Mouse (Mus musculus) heart, embryonic 10.5 days (tissue): ENCODE data around the gene Olfr1472. TPM values are rescaled to one million over a fixed set of nuclear protein-coding genes. Genes with fewer than 3 reads are reported as not detected.
"Not testable (repeated sequence)": the region's sequence is repeated elsewhere in the genome, so short reads cannot be mapped to it uniquely, and the experiment has no call there.

ENCODE experiments used
- DNase-seq: peaks from one replicate; pipeline ENCODE4 v3.0.0-alpha.2; 2017; ENCODE audit warnings: low spot score
- H3K27ac ChIP-seq: fragments of 300-500 bp; sonication (generic); 2 replicates; pipeline ENCODE4 v1.5.1; 2016; ENCODE audit warnings: mild to moderate bottlenecking
- H3K27me3 ChIP-seq: fragments of 300-500 bp; sonication (generic); 2 replicates; pipeline ENCODE4 v1.6.1; 2016; ENCODE audit warnings: mild to moderate bottlenecking; ENCODE audit not compliant: poor library complexity, insufficient read depth, severe bottlenecking
- H3K36me3 ChIP-seq: fragments of 300-500 bp; sonication (generic); 2 replicates; pipeline ENCODE4 v1.6.1; 2016; ENCODE audit warnings: mild to moderate bottlenecking, moderate library complexity
- H3K4me1 ChIP-seq: fragments of 300-500 bp; sonication (generic); 2 replicates; pipeline ENCODE4 v1.6.1; 2016; ENCODE audit warnings: mild to moderate bottlenecking
- H3K4me3 ChIP-seq: fragments of 300-500 bp; sonication (generic); 2 replicates; pipeline ENCODE4 v1.5.1; 2016; ENCODE audit warnings: mild to moderate bottlenecking, moderate library complexity
- H3K9me3 ChIP-seq: fragments of 300-500 bp; sonication (generic); 2 replicates; pipeline ENCODE4 v1.6.1; 2016; ENCODE audit warnings: mild to moderate bottlenecking, moderate library complexity
- WGBS: fragments of 180-500 bp; shearing (Covaris S2); methylation state at CpG from one replicate; pipeline ENCODE4 v1.1.7; 2016; 5-methylcytosine and 5-hydroxymethylcytosine counted together
- polyA plus RNA-seq: library from polyadenylated mRNA; unstranded; fragments of >200 nt; fragmentation: Nextera tagmentation; extraction: Ambion mirVana; gene quantifications from 2 replicates; pipeline ENCODE4 v1.2.1, GENCODE M21; 2016

The Olfr1472 gene
- not detected in 2 replicates for polyA plus RNA-seq

- H3K4me1 ChIP-seq, result no peaks in the 10 kb centered on the region
- no peak for DNase-seq
- no peaks in the 10 kb centered on the region for H3K36me3 ChIP-seq
- no peaks in the 10 kb centered on the region for H3K27me3 ChIP-seq
- 73% methylated on average over 1 of the region's 1 CpGs for WGBS
- H3K27ac ChIP-seq, result no peak within 1 kb of the TSS
- H3K9me3 ChIP-seq, result peaks cover 3% of the 10 kb centered on the region; the same call in 1 of the 2 replicates
- H3K4me3 ChIP-seq, result no peak within 1 kb of the TSS
Measured at GRCm38 (mm10) chr19:13455986-13456385, at the start of gene Olfr1472. TSS of gene Olfr1472 (minus strand) at chr19:13456086.

DNA sequence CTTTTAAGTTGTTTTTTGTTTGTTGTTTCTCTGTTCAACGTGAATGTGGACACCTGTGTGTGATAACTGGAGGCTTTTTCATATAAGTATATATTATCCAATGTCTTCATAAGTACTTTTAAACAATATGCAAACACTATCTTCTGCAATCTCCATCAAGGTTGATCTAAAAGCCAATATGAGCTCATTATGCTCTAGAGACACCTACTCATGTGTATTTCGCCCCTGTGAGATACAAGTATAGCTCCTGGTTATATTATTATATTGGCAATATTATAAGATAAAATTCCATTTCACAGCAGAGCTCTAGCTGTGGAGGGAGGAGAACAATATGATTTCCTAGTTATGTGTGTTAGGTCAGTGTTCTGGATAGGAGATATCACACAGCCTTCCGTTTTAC is 44.4 kb upstream of the Olfr1472 start, which contains the start of gene Olfr1477:
Gene Olfr1477, plus strand, starts transcription at position 301 of the 400 bp plus-strand sequence.
- peaks cover 5% of the 10 kb centered on the region for H3K9me3 ChIP-seq
- WGBS, result 68% methylated on average over 3 of the region's 3 CpGs
- no peak within 1 kb of the TSS for H3K27ac ChIP-seq
- no peak for DNase-seq
- no peak within 1 kb of the TSS for H3K4me3 ChIP-seq
- no peaks in the 10 kb centered on the region for H3K27me3 ChIP-seq
- no peaks in the 10 kb centered on the region for H3K36me3 ChIP-seq
- H3K4me1 ChIP-seq, result no peaks in the 10 kb centered on the region

DNA sequence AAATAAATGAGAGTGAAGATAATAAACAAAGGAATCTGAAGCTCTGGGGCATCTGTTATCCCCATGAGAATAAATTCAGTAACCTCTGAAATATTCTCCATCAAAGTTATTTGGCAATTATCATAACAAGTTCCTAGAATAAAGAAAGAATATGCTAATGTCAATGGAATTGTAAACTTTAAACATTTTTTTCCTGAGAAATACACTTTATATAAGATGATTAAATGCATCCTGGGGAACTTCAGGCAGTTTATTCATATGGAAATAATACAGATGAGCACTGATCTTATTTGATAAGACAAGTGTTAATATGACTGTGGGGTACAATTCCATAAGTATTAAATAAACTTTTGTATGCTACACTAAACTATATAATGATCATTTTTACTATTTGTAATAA is 24.2 kb upstream of the Olfr1472 start, which contains the start of gene Olfr1475:
Gene Olfr1475, minus strand, starts transcription at position 101 of the 400 bp plus-strand sequence.
- Histone ChIP-seq H3K4me3 (no peak within 1 kb of the TSS), H3K27ac (no peak within 1 kb of the TSS), H3K4me1 (no peaks in the 10 kb centered on the region), H3K36me3 (no peaks in the 10 kb centered on the region), H3K27me3 (no peaks in the 10 kb centered on the region), H3K9me3 (no peaks in the 10 kb centered on the region)
- no peak for DNase-seq

DNA sequence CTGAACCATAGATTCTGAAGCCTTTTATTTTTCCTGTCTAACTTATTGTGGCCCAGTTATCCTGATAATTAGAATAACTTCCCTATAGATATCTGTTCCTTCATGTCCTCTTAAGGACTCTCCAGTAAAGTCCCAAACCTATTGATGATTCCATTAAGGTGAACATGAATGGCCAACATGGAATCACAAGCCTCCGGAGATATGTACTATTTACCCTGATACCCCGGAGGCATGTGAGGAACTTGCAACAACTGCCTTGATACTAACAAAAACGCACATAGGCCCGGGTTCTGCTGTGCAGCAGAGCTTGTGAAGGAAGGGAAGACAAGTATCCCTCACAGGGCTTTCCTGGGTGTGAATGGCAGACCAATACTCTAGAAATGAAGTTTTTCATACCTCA is 13.4 kb upstream of the Olfr1472 start, which contains the start of gene Olfr1474:
Gene Olfr1474, plus strand, starts transcription at position 301 of the 400 bp plus-strand sequence.
- not testable (repeated sequence) for H3K36me3 ChIP-seq, H3K9me3 ChIP-seq, H3K27me3 ChIP-seq, DNase-seq, H3K4me3 ChIP-seq, H3K4me1 ChIP-seq, H3K27ac ChIP-seq
- WGBS, result 74% methylated on average over 4 of the region's 4 CpGs

- DNase-seq, H3K9me3 ChIP-seq, H3K36me3 ChIP-seq, H3K4me3 ChIP-seq, H3K27me3 ChIP-seq, H3K27ac ChIP-seq, H3K4me1 ChIP-seq: not testable (repeated sequence)
- WGBS, result 75% methylated on average over 2 of the region's 2 CpGs
Measured at GRCm38 (mm10) chr19:13443109-13443508, 12.8 kb downstream of the Olfr1472 start, which contains the start of gene Olfr1471. TSS of gene Olfr1471 (plus strand) at chr19:13443409.

DNA sequence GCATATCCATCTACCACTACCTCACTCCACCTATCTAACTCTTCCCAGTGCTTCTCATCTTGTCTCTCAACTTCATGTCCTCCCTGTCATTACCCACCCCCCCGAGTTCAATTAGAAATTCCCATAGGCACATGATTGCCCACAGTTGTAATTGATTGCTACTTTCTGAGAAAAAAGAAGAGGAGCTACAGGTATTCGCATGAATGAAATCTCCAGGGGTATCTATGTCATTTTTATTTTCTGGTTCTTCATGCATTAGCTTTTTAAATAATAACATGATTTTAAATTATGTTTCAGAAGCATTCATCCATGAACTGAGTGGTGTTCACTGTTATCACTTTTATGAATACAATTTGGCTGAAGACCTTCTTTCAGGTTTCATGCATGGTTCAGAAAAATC is 48.3 kb downstream of the Olfr1472 start, which contains the start of gene Olfr1469:
Gene Olfr1469, plus strand, starts transcription at position 301 of the 400 bp plus-strand sequence.
- Histone ChIP-seq H3K4me3 (no peak within 1 kb of the TSS), H3K36me3 (no peaks in the 10 kb centered on the region), H3K27me3 (no peaks in the 10 kb centered on the region), H3K9me3 (no peaks in the 10 kb centered on the region), H3K4me1 (no peaks in the 10 kb centered on the region), H3K27ac (no peak within 1 kb of the TSS)
- 69% methylated on average over 2 of the region's 2 CpGs for WGBS
- no peak for DNase-seq

Other genes starting within 250 kb of the Olfr1472 start
- gene Olfr1463, start 224.8 kb downstream of the Olfr1472 start, polyA plus RNA-seq, result not detected in 2 replicates
- not detected in 2 replicates for gene Olfr1465, start 140.5 kb downstream of the Olfr1472 start, polyA plus RNA-seq
- gene Olfr1466, start 117.2 kb downstream of the Olfr1472 start, polyA plus RNA-seq, result not detected in 2 replicates
- not detected in 2 replicates for gene Olfr1467, start 93.8 kb downstream of the Olfr1472 start, polyA plus RNA-seq
- gene Olfr1469, start 48.2 kb downstream of the Olfr1472 start, polyA plus RNA-seq, result not detected in 2 replicates
- gene Olfr1471, start 12.7 kb downstream of the Olfr1472 start, polyA plus RNA-seq, result not detected in 2 replicates
- gene Olfr1474, start 13.5 kb upstream of the Olfr1472 start, polyA plus RNA-seq, result not detected in 2 replicates
- gene Olfr1475, start 24.1 kb upstream of the Olfr1472 start, polyA plus RNA-seq, result not detected in 2 replicates
- gene Olfr1477, start 44.5 kb upstream of the Olfr1472 start, polyA plus RNA-seq, result not detected in 2 replicates
- not detected in 2 replicates for gene Olfr1480, start 71.8 kb upstream of the Olfr1472 start, polyA plus RNA-seq
- gene Olfr1484, start 127.4 kb upstream of the Olfr1472 start, polyA plus RNA-seq, result not detected in 2 replicates
- not detected in 2 replicates for gene Olfr1487, start 161.3 kb upstream of the Olfr1472 start, polyA plus RNA-seq
- not detected in 2 replicates for gene Olfr1489, start 175.5 kb upstream of the Olfr1472 start, polyA plus RNA-seq
- not detected in 2 replicates for gene Olfr1490, start 195.0 kb upstream of the Olfr1472 start, polyA plus RNA-seq
- gene Olfr1491, start 241.2 kb upstream of the Olfr1472 start, polyA plus RNA-seq, result not detected in 2 replicates